21 mouse cellular contexts compared by ENCODE assay signal in the genomic region with DNA sequence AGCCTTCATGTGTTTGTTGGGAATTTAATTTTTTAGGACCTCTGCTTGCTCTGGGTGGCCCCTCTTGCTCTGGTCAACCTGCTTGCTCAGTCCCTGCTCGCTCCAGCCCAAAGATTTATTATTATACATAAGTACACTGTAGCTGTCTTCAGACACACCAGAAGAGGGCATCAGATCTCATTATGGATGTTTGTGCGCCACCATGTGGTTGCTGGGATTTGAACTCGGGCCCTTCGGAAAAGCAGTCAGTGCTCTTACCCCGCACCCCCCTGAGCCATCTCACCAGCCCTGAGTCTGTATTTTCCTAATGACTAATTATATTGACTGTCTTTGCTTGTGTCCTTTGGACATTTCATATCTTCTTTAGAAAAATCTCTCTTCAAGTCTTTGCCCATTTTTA. TPM values are rescaled to one million over a fixed set of nuclear protein-coding genes. Genes with fewer than 3 reads are reported as not detected.
DNase-seq lines count a peak whose midpoint lies in the region; TF ChIP-seq lines count a peak whose summit lies in the region.
"Had no signal": no experiment of that assay in that cellular context is flagged by ENCODE, and none has a peak within 500 bp of the region (broad histone marks: within the 10 kb centered on the region; RNA-seq: fewer than 3 reads in every experiment).

No protein-coding gene starts in this region.

- H3K27me3 ChIP-seq in thymus, adult 2 months (ENCODE audit: control insufficient read depth, insufficient read depth, low read length): no peaks in the 10 kb centered on the region
- no peaks in the 10 kb centered on the region for H3K27me3 ChIP-seq in MEL (ENCODE audit: control insufficient read depth in 1 of 2, insufficient read depth in 2 of 2, low read length in 2 of 2)
- H3K27me3 ChIP-seq: heart, embryonic 15.5 days had no signal

- peak; percentile 3; the same call in 1 of the 2 replicates for TF ChIP-seq CTCF in gastrocnemius, adult 2 months (IDR thresholded peaks at IDR 0.05)
- peak; percentile 21 for TF ChIP-seq CTCF in left cerebral cortex, adult 2 months (IDR thresholded peaks at IDR 0.05)
- TF ChIP-seq CTCF in thymus, adult 2 months (IDR thresholded peaks at IDR 0.05; ENCODE audit: borderline replicate concordance, control insufficient read depth, extremely low read depth, insufficient read depth, low read length, poor library complexity): no peak
- peak; percentile 11 to 68 (median 49); a peak in 4 of 6 replicates for TF ChIP-seq CTCF in MEL (IDR thresholded peaks at IDR 0.05 in 2 of 3, conservative IDR thresholded peaks at IDR 0.05 in 1 of 3; ENCODE audit: control insufficient read depth in 1 of 3, insufficient read depth in 1 of 3, low read depth in 2 of 3, low read length in 3 of 3, poor library complexity in 1 of 3, severe bottlenecking in 1 of 3)

- no peaks in the 10 kb centered on the region for H3K4me1 ChIP-seq in thymus, adult 2 months (replicated peaks; ENCODE audit: control insufficient read depth, insufficient read depth, low read length)
- H3K4me1 ChIP-seq in MEL (ENCODE audit: control insufficient read depth in 1 of 2, insufficient read depth in 2 of 2, low read length in 2 of 2): peaks cover 5 to 12% of the 10 kb centered on the region in 2 experiments
- H3K4me1 ChIP-seq: embryonic facial prominence, embryonic 10.5 days; heart, embryonic 15.5 days; hindbrain, embryonic 10.5 days had no signal

- H3K27ac ChIP-seq in gastrocnemius, adult 2 months: no peak overlapping the region
- no peak overlapping the region for H3K27ac ChIP-seq in left cerebral cortex, adult 2 months
- H3K27ac ChIP-seq in thymus, adult 2 months (ENCODE audit: control insufficient read depth, insufficient read depth, low read length): no peak overlapping the region
- no peak overlapping the region for H3K27ac ChIP-seq in MEL (ENCODE audit: control insufficient read depth, low read depth, low read length)
- H3K27ac ChIP-seq: embryonic facial prominence, embryonic 10.5 days; heart, embryonic 15.5 days; hindbrain, embryonic 10.5 days; hindbrain, embryonic 14.5 days had no signal

- no peak for TF ChIP-seq POLR2A in thymus, adult 2 months (IDR thresholded peaks at IDR 0.05; ENCODE audit: control insufficient read depth, extremely low read depth, insufficient read depth, low read length, poor library complexity)
- no peak for TF ChIP-seq POLR2A in MEL (IDR thresholded peaks at IDR 0.05; ENCODE audit: control insufficient read depth in 1 of 2, insufficient read depth in 1 of 2, low read depth in 1 of 2, low read length in 2 of 2, poor library complexity in 1 of 2)

- no peaks in the 10 kb centered on the region for H3K9me3 ChIP-seq in MEL (replicated peaks; ENCODE audit: insufficient read depth, low read length)
- H3K9me3 ChIP-seq: embryonic facial prominence, embryonic 10.5 days; heart, embryonic 15.5 days; hindbrain, embryonic 10.5 days had no signal

- no peak overlapping the region for H3K9ac ChIP-seq in MEL (ENCODE audit: control insufficient read depth, low read depth, low read length, poor library complexity, severe bottlenecking)
- H3K9ac ChIP-seq: heart, embryonic 15.5 days; hindbrain, embryonic 14.5 days had no signal

- no peaks in the 10 kb centered on the region for H3K79me2 ChIP-seq in MEL (ENCODE audit: control insufficient read depth, insufficient read depth, low read length, poor library complexity)

- DNase-seq in gastrocnemius, adult 2 months: no peak
- no peak for DNase-seq in gastrocnemius, postnatal 10 days
- no peak for DNase-seq in left cerebral cortex, adult 2 months (ENCODE audit: extremely low spot score in 1 of 2, low spot score in 2 of 2)
- no peak for DNase-seq in left cerebral cortex, postnatal 25 days (ENCODE audit: low spot score in 2 of 2)
- DNase-seq in thymus, adult 2 months: peak; percentile 7
- no peak for DNase-seq in thymus, postnatal 10 days (ENCODE audit: low spot score in 2 of 2)
- no peak for DNase-seq in MEL (ENCODE audit: low read depth, low spot score)
- no peak for DNase-seq in c-Kit-positive CD71-positive TER-119-positive erythroid progenitor cells, embryonic 14.5 days (ENCODE audit: low spot score)
- DNase-seq: adrenal gland, adult 2 months; adrenal gland, postnatal 25 days; cerebellum, adult 2 months; cerebellum, postnatal 10 days; heart, adult 18-20 months; heart, postnatal 14 days had no signal

- WGBS in thymus, adult 2 months: 86% methylated on average over 5 of the region's 5 CpGs

- intact Hi-C loops in gastrocnemius, adult 2 months (cut with DNase I): no loop called here
- intact Hi-C loops in left cerebral cortex, adult 2 months (cut with DNase I): no loop called here
- intact Hi-C loops in left cerebral cortex, postnatal 25 days (cut with DNase I): no loop called here

- H3K4me3 ChIP-seq in gastrocnemius, adult 2 months: no peak overlapping the region
- H3K4me3 ChIP-seq in left cerebral cortex, adult 2 months: no peak overlapping the region
- no peak overlapping the region for H3K4me3 ChIP-seq in thymus, adult 2 months (ENCODE audit: control insufficient read depth, insufficient read depth, low read length)
- H3K4me3 ChIP-seq in MEL (ENCODE audit: control insufficient read depth in 1 of 2, insufficient read depth in 1 of 2, low read depth in 2 of 2, low read length in 2 of 2): no peak overlapping the region
- H3K4me3 ChIP-seq: embryonic facial prominence, embryonic 10.5 days; heart, embryonic 15.5 days; hindbrain, embryonic 10.5 days had no signal

- no peaks in the 10 kb centered on the region for H3K36me3 ChIP-seq in thymus, adult 2 months (ENCODE audit: control insufficient read depth, insufficient read depth, low read length)
- H3K36me3 ChIP-seq in MEL (ENCODE audit: control insufficient read depth in 1 of 2, insufficient read depth in 2 of 2, low read length in 2 of 2): peaks cover 0 to 8% of the 10 kb centered on the region in 2 experiments; a peak in 2 of 4 replicates
- H3K36me3 ChIP-seq: embryonic facial prominence, embryonic 10.5 days; heart, embryonic 15.5 days; hindbrain, embryonic 10.5 days had no signal

- TF ChIP-seq EP300 in MEL (IDR thresholded peaks at IDR 0.05; ENCODE audit: low read depth in 1 of 2, low read length in 2 of 2): no peak

- peak; percentile 12; the same call in 1 of the 2 replicates for TF ChIP-seq RAD21 in MEL (IDR thresholded peaks at IDR 0.05; ENCODE audit: low read depth, low read length)

TF ChIP-seq in MEL, 35 proteins besides CTCF, POLR2A, EP300 and RAD21:
- TF ChIP-seq USF2 (IDR thresholded peaks at IDR 0.05; ENCODE audit: borderline replicate concordance in 1 of 2, insufficient read depth in 1 of 2, low read depth in 1 of 2, low read length in 2 of 2) (no peak), MYB (IDR thresholded peaks at IDR 0.05; ENCODE audit: low read depth, low read length) (no peak), SIN3A (IDR thresholded peaks at IDR 0.05; ENCODE audit: low read length) (no peak), TBP (IDR thresholded peaks at IDR 0.05; ENCODE audit: low read depth, low read length) (no peak), TAL1 (IDR thresholded peaks at IDR 0.05; ENCODE audit: low read length) (no peak), SMC3 (IDR thresholded peaks at IDR 0.05; ENCODE audit: low read depth, low read length) (peak; percentile 40)

RNA-seq across cellular contexts. Expression of a gene that starts 5.4 kb away (rescaled TPM):
- total RNA-seq in gastrocnemius, adult 2 months (2021): not detected
- total RNA-seq in gastrocnemius, postnatal 10 days (2021): not detected
- under 1 TPM in 1 of 2 experiments, not detected in 1; 0.16 TPM for total RNA-seq in left cerebral cortex, adult 2 months (2021)
- total RNA-seq in left cerebral cortex, postnatal 25 days (2021): under 1 TPM in 1 of 2 experiments, not detected in 1; 0.14 TPM
- 1.1 and 2.0 TPM in 2 replicates for polyA plus RNA-seq in thymus, adult 2 months (2012; rRNA removed)
- not detected in 2 replicates for total RNA-seq in MEL (2012; rRNA removed)
- polyA plus RNA-seq in MEL (2012; ENCODE audit: insufficient read depth in 1 of 2, insufficient read length in 2 of 2, low read depth in 1 of 2, low replicate concordance in 2 of 2, missing spikeins in 1 of 2): under 1 TPM in 1 of 2 experiments, not detected in 1; 0.03 TPM
- total RNA-seq: adrenal gland, adult 2 months; adrenal gland, postnatal 25 days; gastrocnemius, adult 8-10 months; gastrocnemius, postnatal 4 days; heart, adult 18-20 months; heart, postnatal 14 days had no signal
- polyA plus RNA-seq: forebrain, embryonic 14.5 days had no signal

RNA-seq across cellular contexts. Expression of a gene that starts 35.8 kb away (rescaled TPM):
- total RNA-seq in gastrocnemius, adult 2 months (2021): under 1 TPM; 0.13 to 0.20 TPM
- 1 to 10 TPM; 2.1 to 3.0 TPM for total RNA-seq in gastrocnemius, postnatal 10 days (2021)
- total RNA-seq in left cerebral cortex, adult 2 months (2021): 1 to 10 TPM; 5.8 to 6.3 TPM
- 1 to 10 TPM; 3.9 to 9.4 TPM for total RNA-seq in left cerebral cortex, postnatal 25 days (2021)
- 9.4 and 12.8 TPM in 2 replicates for polyA plus RNA-seq in thymus, adult 2 months (2012; rRNA removed)
- total RNA-seq in MEL (2012; rRNA removed): 17.4 and 22.5 TPM in 2 replicates
- 10 to 100 TPM in 1 of 2 experiments, not detected in 1; 19.0 TPM for polyA plus RNA-seq in MEL (2012; ENCODE audit: insufficient read depth in 1 of 2, insufficient read length in 2 of 2, low read depth in 1 of 2, low replicate concordance in 2 of 2, missing spikeins in 1 of 2)

RNA-seq across cellular contexts. Expression of a gene that starts 36.5 kb away (rescaled TPM):
- 10 to 100 TPM; 21.4 to 22.1 TPM for total RNA-seq in gastrocnemius, adult 2 months (2021)
- total RNA-seq in gastrocnemius, postnatal 10 days (2021): 10 to 100 TPM; 17.6 to 23.7 TPM
- 10 to 100 TPM; 74.6 to 87.0 TPM for total RNA-seq in left cerebral cortex, adult 2 months (2021)
- 10 to 100 TPM; 81.1 to 84.7 TPM for total RNA-seq in left cerebral cortex, postnatal 25 days (2021)
- 6.0 and 6.4 TPM in 2 replicates for polyA plus RNA-seq in thymus, adult 2 months (2012; rRNA removed)
- total RNA-seq in MEL (2012; rRNA removed): 32.4 and 36.6 TPM in 2 replicates
- 100 to 1,000 TPM in 1 of 2 experiments, 10 to 100 TPM in 1; 74.9 to 131 TPM for polyA plus RNA-seq in MEL (2012; ENCODE audit: insufficient read depth in 1 of 2, insufficient read length in 2 of 2, low read depth in 1 of 2, low replicate concordance in 2 of 2, missing spikeins in 1 of 2)
